Mouse (Mus musculus) ES-Bruce4 (cell line): ENCODE data around the gene Glmp. TPM values are rescaled to one million over a fixed set of nuclear protein-coding genes. Genes with fewer than 3 reads are reported as not detected.

Experiments used
- H3K27ac ChIP-seq: 2 replicates; pipeline ENCODE4 v1.5.1; 2012; ENCODE audit warnings: low read length, inconsistent platforms; ENCODE audit not compliant: insufficient read depth
- H3K27me3 ChIP-seq: 2 replicates; pipeline ENCODE4 v1.6.1; 2012; ENCODE audit warnings: mild to moderate bottlenecking, low read length, inconsistent platforms; ENCODE audit not compliant: control insufficient read depth, poor library complexity, insufficient read depth, severe bottlenecking
- H3K36me3 ChIP-seq: 2 replicates; pipeline ENCODE4 v1.6.1; 2012; ENCODE audit warnings: inconsistent platforms, mild to moderate bottlenecking, low read length, moderate library complexity; ENCODE audit not compliant: control insufficient read depth, poor library complexity, insufficient read depth, severe bottlenecking
- H3K4me1 ChIP-seq: one replicate; pipeline ENCODE4 v1.8.1; 2011; ENCODE audit warnings: low read length; ENCODE audit not compliant: control insufficient read depth, insufficient read depth
- H3K4me3 ChIP-seq: 2 replicates; pipeline ENCODE4 v1.5.1; 2011; ENCODE audit warnings: low read depth, mild to moderate bottlenecking, low read length
- H3K9ac ChIP-seq: 2 replicates; pipeline ENCODE4 v1.6.1; 2012; ENCODE audit warnings: low read depth, mild to moderate bottlenecking, inconsistent platforms; ENCODE audit not compliant: poor library complexity, severe bottlenecking
- H3K9me3 ChIP-seq: replicated peaks from 2 replicates; pipeline ENCODE4 v1.6.1; 2012; ENCODE audit warnings: mild to moderate bottlenecking, low read length, inconsistent platforms; ENCODE audit not compliant: control insufficient read depth, poor library complexity, insufficient read depth, severe bottlenecking
- CTCF ChIP-seq: IDR thresholded peaks from one replicate; pipeline ENCODE4 v1.8.1; 2011; ENCODE audit warnings: low read depth, low read length
- EP300 ChIP-seq: IDR thresholded peaks from 2 replicates; pipeline ENCODE4 v1.6.1; 2011; ENCODE audit warnings: low read depth, low read length; ENCODE audit not compliant: insufficient read depth
- POLR2A ChIP-seq: IDR thresholded peaks from one replicate; pipeline ENCODE4 v1.8.1; 2011; ENCODE audit warnings: low read length; ENCODE audit not compliant: insufficient read depth
- polyA plus RNA-seq: library from polyadenylated mRNA; stranded (reverse); fragments of >200 nt; gene quantifications from 2 replicates; pipeline ENCODE4 v1.2.4, GENCODE M21; 2011; ENCODE audit warnings: low read depth; ENCODE audit not compliant: missing spikeins, insufficient read depth, insufficient read length

The Glmp gene
- polyA plus RNA-seq, 1 experiment, result 89.0 TPM

GRCm38 (mm10) chr3:88334029-88334658 lies 9.3 kb downstream of the Glmp start:
- H3K36me3 ChIP-seq, result no peaks in the 10 kb centered on the region
- H3K9ac ChIP-seq, result peak overlapping the region; percentile 87
- no peaks in the 10 kb centered on the region for H3K4me1 ChIP-seq
- peak overlapping the region; percentile 41 for H3K4me3 ChIP-seq
- TF ChIP-seq CTCF (no peak), EP300 (peak; percentile 45; the same call in 1 of the 2 replicates), POLR2A (no peak)
- H3K27me3 ChIP-seq, result no peaks in the 10 kb centered on the region
- H3K27ac ChIP-seq, result peak overlapping the region; percentile 83
- H3K9me3 ChIP-seq, result no peaks in the 10 kb centered on the region

- no peaks in the 10 kb centered on the region for H3K4me1 ChIP-seq
- H3K9me3 ChIP-seq, result no peaks in the 10 kb centered on the region
- H3K27me3 ChIP-seq, result no peaks in the 10 kb centered on the region
- TF ChIP-seq POLR2A (no peak), EP300 (no peak), CTCF (no peak)
- peak overlapping the region; percentile 83 for H3K27ac ChIP-seq
- H3K36me3 ChIP-seq, result no peaks in the 10 kb centered on the region
- H3K4me3 ChIP-seq, result peak overlapping the region; percentile 92
- H3K9ac ChIP-seq, result peak overlapping the region; percentile 87
Measured at GRCm38 (mm10) chr3:88334902-88335435, 10.1 kb downstream of the Glmp start.

GRCm38 (mm10) chr3:88335436-88336053 lies 10.7 kb downstream of the Glmp start:
- Histone ChIP-seq H3K27ac (peak overlapping the region; percentile 83), H3K9me3 (no peaks in the 10 kb centered on the region), H3K9ac (peak overlapping the region; percentile 87), H3K27me3 (no peaks in the 10 kb centered on the region), H3K4me3 (peak overlapping the region; percentile 92), H3K4me1 (no peaks in the 10 kb centered on the region), H3K36me3 (no peaks in the 10 kb centered on the region; the same call in 1 of the 2 replicates)
- TF ChIP-seq EP300, result no peak
- TF ChIP-seq CTCF, result no peak
- no peak for TF ChIP-seq POLR2A

- H3K27ac ChIP-seq, result peak within 1 kb of the TSS; percentile 83
- H3K4me1 ChIP-seq, result no peaks in the 10 kb centered on the region
- no peak for TF ChIP-seq CTCF
- TF ChIP-seq POLR2A, result peak; percentile 94
- peak; percentile 51; the same call in 1 of the 2 replicates for TF ChIP-seq EP300
- H3K36me3 ChIP-seq, result no peaks in the 10 kb centered on the region; the same call in none of the 2 replicates
- H3K4me3 ChIP-seq, result peak within 1 kb of the TSS; percentile 92
- H3K9ac ChIP-seq, result peak within 1 kb of the TSS; percentile 87
- H3K9me3 ChIP-seq, result no peaks in the 10 kb centered on the region
- no peaks in the 10 kb centered on the region for H3K27me3 ChIP-seq
Measured at GRCm38 (mm10) chr3:88336058-88337013, 11.5 kb downstream of the Glmp start, which contains the start of the genes Tmem79 and Smg5. Gene Tmem79 (minus strand): TSS chr3:88336148. Gene Smg5 (plus strand): TSS chr3:88336260.

GRCm38 (mm10) chr3:88337367-88338020 lies 12.7 kb downstream of the Glmp start:
- no peak for TF ChIP-seq EP300
- no peak for TF ChIP-seq POLR2A
- TF ChIP-seq CTCF, result no peak
- H3K9ac ChIP-seq, result peak overlapping the region; percentile 87; the same call in 1 of the 2 replicates
- no peaks in the 10 kb centered on the region for H3K27me3 ChIP-seq
- H3K4me3 ChIP-seq, result peak overlapping the region; percentile 46
- no peaks in the 10 kb centered on the region for H3K4me1 ChIP-seq
- peak overlapping the region; percentile 51 for H3K27ac ChIP-seq
- peaks cover 10% of the 10 kb centered on the region for H3K36me3 ChIP-seq
- H3K9me3 ChIP-seq, result no peaks in the 10 kb centered on the region
